Mouse (Mus musculus) cerebellum, adult 2 months (tissue): ENCODE measurements around the gene Krt72.

Experiments
- CTCF ChIP-seq: fragments of 200-500 bp; IDR thresholded peaks from 2 replicates; pipeline ENCODE4 v1.5.1; 2011; ENCODE audit warnings: low read depth, mild to moderate bottlenecking, control low read depth, low read length, moderate library complexity, borderline replicate concordance; ENCODE audit not compliant: insufficient read depth
- POLR2A ChIP-seq: fragments of 200-500 bp; IDR thresholded peaks from 2 replicates; pipeline ENCODE4 v1.6.1; 2011; ENCODE audit warnings: low read length, control low read depth, borderline replicate concordance; ENCODE audit not compliant: insufficient read depth

- TF ChIP-seq POLR2A: no peak
- TF ChIP-seq CTCF: peak; percentile 93
These were observed 13.6 kb downstream of the Krt72 start for GRCm38 (mm10) chr15:101772711-101773081.
